Mouse (Mus musculus) heart, postnatal 0 days (tissue): ENCODE measurements around the gene Olfr1191-ps1. TPM values are rescaled to one million over a fixed set of nuclear protein-coding genes. Genes with fewer than 3 reads are reported as not detected.
"Not testable (repeated sequence)": the region's sequence is repeated elsewhere in the genome, so short reads cannot be mapped to it uniquely, and the experiment has no call there.

Experiments
- ATAC-seq: fragments of 200-750 bp; cut with Nextera tagmentation; 2 replicates; pipeline ENCODE4 v1.8.0; 2017; ENCODE audit warnings: low read depth, moderate number of reproducible peaks, moderate library complexity; ENCODE audit not compliant: insufficient read depth
- DNase-seq: peaks from one replicate; pipeline ENCODE4 v3.0.0-alpha.2; 2016; ENCODE audit warnings: low spot score
- H3K27ac ChIP-seq: fragments of 300-500 bp; sonication (generic); 2 replicates; pipeline ENCODE4 v1.5.1; 2014; ENCODE audit warnings: low read depth, mild to moderate bottlenecking
- H3K27me3 ChIP-seq: fragments of 300-500 bp; sonication (generic); 2 replicates; pipeline ENCODE4 v1.6.1; 2014; ENCODE audit warnings: low read length, mixed read lengths; ENCODE audit not compliant: control insufficient read depth, insufficient read depth
- H3K36me3 ChIP-seq: fragments of 300-500 bp; sonication (generic); replicated peaks from 2 replicates; pipeline ENCODE4 v1.6.1; 2014; ENCODE audit warnings: low read length, mixed read lengths; ENCODE audit not compliant: control insufficient read depth, insufficient read depth
- H3K4me1 ChIP-seq: fragments of 300-500 bp; sonication (generic); 2 replicates; pipeline ENCODE4 v1.6.1; 2014; ENCODE audit warnings: antibody characterized with exemption; ENCODE audit not compliant: control insufficient read depth, insufficient read depth
- H3K4me2 ChIP-seq: fragments of 300-500 bp; sonication (generic); 2 replicates; pipeline ENCODE4 v1.6.1; 2014; ENCODE audit warnings: low read depth, mild to moderate bottlenecking, low read length, moderate library complexity
- H3K4me3 ChIP-seq: fragments of 300-500 bp; sonication (generic); 2 replicates; pipeline ENCODE4 v1.5.1; 2014; ENCODE audit warnings: low read depth, low read length
- H3K9ac ChIP-seq: fragments of 300-500 bp; sonication (generic); replicated peaks from 2 replicates; pipeline ENCODE4 v1.6.1; 2014; ENCODE audit warnings: low read depth, low read length, mixed read lengths
- H3K9me3 ChIP-seq: fragments of 300-500 bp; sonication (generic); replicated peaks from 2 replicates; pipeline ENCODE4 v1.6.1; 2016; ENCODE audit warnings: low read length; ENCODE audit not compliant: control insufficient read depth
- CTCF ChIP-seq: IDR thresholded peaks from 2 replicates; pipeline ENCODE4 v1.5.1; 2016; ENCODE audit warnings: antibody characterized with exemption, control low read depth, low read depth
- EP300 ChIP-seq: IDR thresholded peaks from 2 replicates; pipeline ENCODE4 v1.6.1; 2016; ENCODE audit warnings: antibody characterized with exemption, low read depth
- WGBS: fragments of 180-500 bp; shearing (Covaris S2); extraction: QIAGEN DNeasy Blood & Tissue Kit; methylation state at CpG from one replicate; pipeline ENCODE4 v1.1.7; 2014; 5-methylcytosine and 5-hydroxymethylcytosine counted together
- polyA plus RNA-seq: library from polyadenylated mRNA; unstranded; fragments of >200 nt; fragmentation: Nextera tagmentation; extraction: Ambion mirVana; gene quantifications from 2 replicates; pipeline ENCODE4 v1.2.1, GENCODE M21; 2015
- total RNA-seq: library from RNA; depleted of rRNA; stranded (reverse); fragments of >200 nt; gene quantifications from 2 replicates; pipeline ENCODE4 v1.2.3, GENCODE M21; 2014; ENCODE audit warnings: low replicate concordance; rRNA removed

Olfr1191-ps1 gene
- total RNA-seq, result not detected in 2 replicates
- polyA plus RNA-seq, result not detected in 2 replicates

DNA sequence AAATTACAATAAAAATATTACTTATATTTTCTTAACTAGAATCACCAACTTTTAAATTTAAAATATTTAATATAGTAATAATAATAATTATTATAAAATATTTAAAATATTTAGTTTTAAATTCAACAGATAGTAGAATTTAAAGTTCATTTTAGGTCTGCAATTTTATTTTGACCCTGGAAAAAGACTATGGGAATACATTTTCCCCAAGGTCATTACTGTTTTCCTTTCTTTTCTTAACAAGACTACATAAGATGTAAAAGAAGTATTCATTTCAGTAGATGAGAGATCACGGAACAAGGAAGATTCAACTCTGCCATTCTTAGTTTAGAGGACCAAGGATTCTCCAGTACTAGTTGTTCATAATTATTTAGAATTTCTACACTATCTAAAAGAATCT, at the start of gene Olfr1191-ps1:
Gene Olfr1191-ps1 (plus strand): TSS at position 301 of the 400 bp plus-strand sequence.
- not testable (repeated sequence) for DNase-seq, H3K27me3 ChIP-seq, H3K4me3 ChIP-seq, ATAC-seq, H3K27ac ChIP-seq, H3K4me1 ChIP-seq, H3K9me3 ChIP-seq, H3K9ac ChIP-seq, H3K36me3 ChIP-seq, H3K4me2 ChIP-seq
- 56% methylated on average over 1 of the region's 1 CpGs for WGBS

DNA sequence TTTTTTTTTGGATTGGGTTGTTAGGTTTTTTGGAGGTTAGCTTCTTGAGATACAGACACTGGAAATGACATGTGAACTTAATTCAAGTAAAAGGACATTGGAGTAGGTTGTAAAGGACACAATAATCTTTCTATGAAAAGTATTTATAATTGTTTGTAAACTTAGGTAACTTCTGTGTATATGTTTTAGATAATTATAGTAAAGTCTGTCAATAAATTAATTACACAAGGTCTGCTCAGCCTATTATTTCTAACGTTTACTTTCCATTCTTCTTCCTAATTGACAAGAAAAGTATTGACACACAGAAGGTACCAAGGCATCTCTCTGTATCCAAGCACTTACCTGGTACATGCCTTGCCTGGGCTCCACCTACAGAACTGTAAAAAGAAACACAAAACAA, 7.9 kb downstream of the Olfr1191-ps1 start, which contains the start of gene Olfr1192-ps1:
Gene Olfr1192-ps1 (plus strand): TSS at position 301 of the 400 bp plus-strand sequence.
- H3K9ac ChIP-seq, result no peak within 1 kb of the TSS
- ATAC-seq (no peak), DNase-seq (no peak)
- no peak within 1 kb of the TSS for H3K27ac ChIP-seq
- no peak within 1 kb of the TSS for H3K4me3 ChIP-seq
- H3K4me2 ChIP-seq, result no peak within 1 kb of the TSS
- no peak for TF ChIP-seq CTCF
- WGBS, result 34% methylated on average over 1 of the region's 1 CpGs
- H3K4me1 ChIP-seq, result no peaks in the 10 kb centered on the region
- H3K36me3 ChIP-seq, result no peaks in the 10 kb centered on the region
- H3K27me3 ChIP-seq, result no peaks in the 10 kb centered on the region
- H3K9me3 ChIP-seq, result no peaks in the 10 kb centered on the region

DNA sequence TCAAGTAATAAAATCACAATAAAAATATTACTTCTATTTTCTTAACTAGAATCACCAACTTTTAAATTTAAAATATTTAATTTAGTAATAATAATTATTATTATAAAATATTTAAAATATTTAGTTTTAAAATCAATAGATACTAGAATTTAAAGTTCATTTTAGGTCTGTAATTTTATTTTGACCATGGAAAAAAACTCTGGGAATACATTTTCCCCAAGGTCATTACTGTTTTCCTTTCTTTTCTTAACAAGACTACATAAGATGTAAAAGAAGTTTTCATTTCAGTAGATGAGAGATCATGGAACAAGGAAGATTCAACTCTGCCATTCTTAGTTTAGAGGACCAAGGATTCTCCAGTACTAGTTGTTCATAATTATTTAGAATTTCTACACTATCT, 35.0 kb downstream of the Olfr1191-ps1 start, which contains the start of gene Olfr1193:
Gene Olfr1193 (plus strand): TSS at position 301 of the 400 bp plus-strand sequence.
- not testable (repeated sequence) for DNase-seq, H3K9me3 ChIP-seq, H3K27ac ChIP-seq, H3K9ac ChIP-seq, H3K36me3 ChIP-seq, H3K4me2 ChIP-seq, H3K4me3 ChIP-seq, ATAC-seq, H3K27me3 ChIP-seq, H3K4me1 ChIP-seq

DNA sequence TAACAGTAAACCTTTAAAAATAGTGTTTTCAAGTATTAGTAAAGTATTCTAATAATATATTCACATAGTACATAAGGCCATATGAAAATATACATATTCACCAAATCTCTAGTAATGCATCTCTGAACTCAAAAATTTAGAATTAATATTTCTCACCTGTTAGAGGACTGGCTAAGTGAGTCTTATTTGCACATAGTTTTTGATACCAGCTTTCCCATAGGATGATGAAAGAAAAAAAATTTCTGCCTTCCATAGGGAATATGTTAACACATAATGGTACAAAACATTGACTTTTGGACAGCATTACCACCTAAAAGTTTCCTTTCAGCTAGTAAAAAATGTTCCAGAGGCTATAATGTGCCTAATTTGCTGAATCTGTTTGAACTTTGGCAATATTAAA, 48.7 kb downstream of the Olfr1191-ps1 start, which contains the start of gene Olfr1195:
Gene Olfr1195 (minus strand): TSS at position 101 of the 400 bp plus-strand sequence.
- no peaks in the 10 kb centered on the region for H3K4me1 ChIP-seq
- no peak within 1 kb of the TSS for H3K4me3 ChIP-seq
- no peak for TF ChIP-seq EP300
- no peak within 1 kb of the TSS for H3K9ac ChIP-seq
- H3K27me3 ChIP-seq, result no peaks in the 10 kb centered on the region
- no peaks in the 10 kb centered on the region for H3K9me3 ChIP-seq
- H3K27ac ChIP-seq, result no peak within 1 kb of the TSS
- no peaks in the 10 kb centered on the region for H3K36me3 ChIP-seq
- ATAC-seq, result no peak
- no peak for DNase-seq
- no peak within 1 kb of the TSS for H3K4me2 ChIP-seq

Other genes starting within 250 kb of the Olfr1191-ps1 start
- gene Olfr1179, start 234.1 kb upstream of the Olfr1191-ps1 start, total RNA-seq, result not detected in 2 replicates
- not detected in 2 replicates for gene Olfr1179, start 234.1 kb upstream of the Olfr1191-ps1 start, polyA plus RNA-seq
- gene Olfr1180, start 221.4 kb upstream of the Olfr1191-ps1 start, total RNA-seq, result not detected in 2 replicates
- not detected in 2 replicates for gene Olfr1180, start 221.4 kb upstream of the Olfr1191-ps1 start, polyA plus RNA-seq
- not detected in 2 replicates for gene Olfr1181, start 214.4 kb upstream of the Olfr1191-ps1 start, total RNA-seq
- gene Olfr1181, start 214.4 kb upstream of the Olfr1191-ps1 start, polyA plus RNA-seq, result not detected in 2 replicates
- not detected in 2 replicates for gene Gm13757, start 191.4 kb upstream of the Olfr1191-ps1 start, total RNA-seq
- gene Gm13757, start 191.4 kb upstream of the Olfr1191-ps1 start, polyA plus RNA-seq, result not detected in 2 replicates
- gene Olfr1183, start 185.7 kb upstream of the Olfr1191-ps1 start, total RNA-seq, result not detected in 2 replicates
- gene Olfr1183, start 185.7 kb upstream of the Olfr1191-ps1 start, polyA plus RNA-seq, result not detected in 2 replicates
- not detected in 2 replicates for gene Olfr1184, start 156.9 kb upstream of the Olfr1191-ps1 start, total RNA-seq
- gene Olfr1184, start 156.9 kb upstream of the Olfr1191-ps1 start, polyA plus RNA-seq, result not detected in 2 replicates
- not detected in 2 replicates for gene Olfr1185-ps1, start 147.2 kb upstream of the Olfr1191-ps1 start, total RNA-seq
- gene Olfr1185-ps1, start 147.2 kb upstream of the Olfr1191-ps1 start, polyA plus RNA-seq, result not detected in 2 replicates
- gene Olfr1186, start 122.0 kb upstream of the Olfr1191-ps1 start, total RNA-seq, result not detected in 2 replicates
- not detected in 2 replicates for gene Olfr1186, start 122.0 kb upstream of the Olfr1191-ps1 start, polyA plus RNA-seq
- gene Olfr1188, start 83.6 kb upstream of the Olfr1191-ps1 start, total RNA-seq, result not detected in 2 replicates
- not detected in 2 replicates for gene Olfr1188, start 83.6 kb upstream of the Olfr1191-ps1 start, polyA plus RNA-seq
- not detected in 2 replicates for gene Olfr1189, start 54.1 kb upstream of the Olfr1191-ps1 start, total RNA-seq
- not detected in 2 replicates for gene Olfr1189, start 54.1 kb upstream of the Olfr1191-ps1 start, polyA plus RNA-seq
- not detected in 2 replicates for gene Olfr1192-ps1, start 8.0 kb downstream of the Olfr1191-ps1 start, total RNA-seq
- not detected in 2 replicates for gene Olfr1192-ps1, start 8.0 kb downstream of the Olfr1191-ps1 start, polyA plus RNA-seq
- not detected in 2 replicates for gene Olfr1193, start 35.1 kb downstream of the Olfr1191-ps1 start, total RNA-seq
- gene Olfr1193, start 35.1 kb downstream of the Olfr1191-ps1 start, polyA plus RNA-seq, result not detected in 2 replicates
- gene Olfr1195, start 48.6 kb downstream of the Olfr1191-ps1 start, total RNA-seq, result not detected in 2 replicates
- gene Olfr1195, start 48.6 kb downstream of the Olfr1191-ps1 start, polyA plus RNA-seq, result not detected in 2 replicates
- gene Olfr1196, start 64.1 kb downstream of the Olfr1191-ps1 start, total RNA-seq, result not detected in 2 replicates
- gene Olfr1196, start 64.1 kb downstream of the Olfr1191-ps1 start, polyA plus RNA-seq, result not detected in 2 replicates
- gene Olfr1197, start 91.8 kb downstream of the Olfr1191-ps1 start, total RNA-seq, result not detected in 2 replicates
- not detected in 2 replicates for gene Olfr1197, start 91.8 kb downstream of the Olfr1191-ps1 start, polyA plus RNA-seq
- not detected in 2 replicates for gene Olfr1198, start 110.8 kb downstream of the Olfr1191-ps1 start, total RNA-seq
- gene Olfr1198, start 110.8 kb downstream of the Olfr1191-ps1 start, polyA plus RNA-seq, result not detected in 2 replicates
- gene Olfr1199, start 119.9 kb downstream of the Olfr1191-ps1 start, total RNA-seq, result not detected in 2 replicates
- not detected in 2 replicates for gene Olfr1199, start 119.9 kb downstream of the Olfr1191-ps1 start, polyA plus RNA-seq
- gene Olfr1200, start 129.9 kb downstream of the Olfr1191-ps1 start, total RNA-seq, result not detected in 2 replicates
- not detected in 2 replicates for gene Olfr1200, start 129.9 kb downstream of the Olfr1191-ps1 start, polyA plus RNA-seq
- gene Olfr1201, start 152.5 kb downstream of the Olfr1191-ps1 start, total RNA-seq, result not detected in 2 replicates
- not detected in 2 replicates for gene Olfr1201, start 152.5 kb downstream of the Olfr1191-ps1 start, polyA plus RNA-seq
- not detected in 2 replicates for gene Olfr1202, start 174.0 kb downstream of the Olfr1191-ps1 start, total RNA-seq
- not detected in 2 replicates for gene Olfr1202, start 174.0 kb downstream of the Olfr1191-ps1 start, polyA plus RNA-seq
- not detected in 2 replicates for gene Olfr1205, start 189.2 kb downstream of the Olfr1191-ps1 start, total RNA-seq
- gene Olfr1205, start 189.2 kb downstream of the Olfr1191-ps1 start, polyA plus RNA-seq, result not detected in 2 replicates
- gene Olfr1204, start 208.8 kb downstream of the Olfr1191-ps1 start, total RNA-seq, result not detected in 2 replicates
- not detected in 2 replicates for gene Olfr1204, start 208.8 kb downstream of the Olfr1191-ps1 start, polyA plus RNA-seq
- not detected in 2 replicates for gene Olfr1206, start 222.7 kb downstream of the Olfr1191-ps1 start, total RNA-seq
- not detected in 2 replicates for gene Olfr1206, start 222.7 kb downstream of the Olfr1191-ps1 start, polyA plus RNA-seq